Mouse (Mus musculus): ENCODE data around the gene Mapk1ip1l. TPM values are rescaled to one million over a fixed set of nuclear protein-coding genes. Genes with fewer than 3 reads are reported as not detected.
"Not testable (repeated sequence)": the region's sequence is repeated elsewhere in the genome, so short reads cannot be mapped to it uniquely, and the experiment has no call there.

The Mapk1ip1l gene
- total and polyA plus RNA-seq, 3 experiments = 39.5 to 86.9 (median 63.1) TPM

GRCm38 (mm10) chr14:47304814-47305405 lies 6.8 kb downstream of the Mapk1ip1l start:
- no peak for DNase-seq

GRCm38 (mm10) chr14:47305933-47306332 lies 7.9 kb downstream of the Mapk1ip1l start:
- DNase-seq = no peak

GRCm38 (mm10) chr14:47307669-47308068 lies 9.6 kb downstream of the Mapk1ip1l start:
- DNase-seq = no peak

- DNase-seq = no peak
These were observed 11.0 kb downstream of the Mapk1ip1l start for GRCm38 (mm10) chr14:47309061-47309460.

GRCm38 (mm10) chr14:47310342-47311181 lies 12.5 kb downstream of the Mapk1ip1l start:
- DNase-seq = no peak

- no peak for DNase-seq
These were observed 21.3 kb downstream of the Mapk1ip1l start for GRCm38 (mm10) chr14:47319362-47319761.

GRCm38 (mm10) chr14:47321581-47321980 lies 23.5 kb downstream of the Mapk1ip1l start:
- not testable (repeated sequence) for DNase-seq

- no peak for DNase-seq
These were observed 28.1 kb downstream of the Mapk1ip1l start for GRCm38 (mm10) chr14:47325965-47326761.

- DNase-seq = peak; percentile 34
These were observed 29.3 kb downstream of the Mapk1ip1l start for GRCm38 (mm10) chr14:47327347-47327746.

- DNase-seq = no peak
These were observed 33.9 kb downstream of the Mapk1ip1l start for GRCm38 (mm10) chr14:47331920-47332319.

GRCm38 (mm10) chr14:47334819-47335218 lies 36.8 kb downstream of the Mapk1ip1l start:
- peak; percentile 55 for DNase-seq

- DNase-seq = no peak
These were observed 37.2 kb downstream of the Mapk1ip1l start for GRCm38 (mm10) chr14:47335300-47335699.

GRCm38 (mm10) chr14:47340231-47340925 lies 42.3 kb downstream of the Mapk1ip1l start:
- peak; percentile 40 for DNase-seq

- no peak for DNase-seq
These were observed 43.8 kb downstream of the Mapk1ip1l start for GRCm38 (mm10) chr14:47341811-47342291.

- no peak for DNase-seq
These were observed 48.6 kb downstream of the Mapk1ip1l start for GRCm38 (mm10) chr14:47346715-47347114.

- no peak for DNase-seq
These were observed 52.9 kb downstream of the Mapk1ip1l start for GRCm38 (mm10) chr14:47350974-47351373.

- DNase-seq = no peak
These were observed 54.2 kb downstream of the Mapk1ip1l start for GRCm38 (mm10) chr14:47352272-47352671.

- no peak for DNase-seq
These were observed 55.2 kb downstream of the Mapk1ip1l start for GRCm38 (mm10) chr14:47353240-47353639.

GRCm38 (mm10) chr14:47354111-47354577 lies 56.1 kb downstream of the Mapk1ip1l start:
- peak; percentile 78 for DNase-seq

- no peak for DNase-seq
These were observed 56.9 kb downstream of the Mapk1ip1l start for GRCm38 (mm10) chr14:47354948-47355347.

- no peak for DNase-seq
These were observed 58.6 kb downstream of the Mapk1ip1l start for GRCm38 (mm10) chr14:47356622-47357021.

GRCm38 (mm10) chr14:47359610-47360009 lies 61.5 kb downstream of the Mapk1ip1l start:
- DNase-seq = no peak

All from adrenal gland, adult 2 months (tissue).